Mouse (Mus musculus) MEL (cell line): ENCODE results near the gene Hint2. TPM values are rescaled to one million over a fixed set of nuclear protein-coding genes. Genes with fewer than 3 reads are reported as not detected.

ENCODE experiments used
- polyA plus RNA-seq, 2 experiments: library from polyadenylated mRNA; stranded (reverse) in 1 of 2; unstranded in 1 of 2; fragments of >175 nt in 1 of 2; fragments of >200 nt in 1 of 2; gene quantifications; 2 replicates each; pipeline versions ENCODE4 v1.2.1 to v1.2.4; 2012; ENCODE audit warnings: low replicate concordance in 2 of 2, low read depth in 1 of 2; ENCODE audit not compliant: insufficient read length in 2 of 2, insufficient read depth in 1 of 2, missing spikeins in 1 of 2
- total RNA-seq: library from RNA; depleted of rRNA; stranded (reverse); fragments of 300-350 nt; gene quantifications from 2 replicates; pipeline ENCODE4 v1.2.3, GENCODE M21; 2012; rRNA removed

Hint2 gene
- total and polyA plus RNA-seq, 3 experiments, result 33.2 to 254 (median 46.4) TPM

Other genes with a start within 250 kb of the Hint2 start
- gene Fam166b, start 227.3 kb downstream of the Hint2 start, total RNA-seq, result not detected in 2 replicates
- gene Fam166b, start 227.3 kb downstream of the Hint2 start, polyA plus RNA-seq, result not detected
- 7.6 and 9.1 TPM in 2 replicates for gene Tesk1, start 214.5 kb downstream of the Hint2 start, total RNA-seq
- 10 to 100 TPM in 1 of 2 experiments, not detected in 1; 24.6 TPM for gene Tesk1, start 214.5 kb downstream of the Hint2 start, polyA plus RNA-seq
- 0.52 and 1.3 TPM in 2 replicates for gene Cd72, start 201.8 kb downstream of the Hint2 start, total RNA-seq
- 1 to 10 TPM in 1 of 2 experiments, not detected in 1; 2.4 TPM for gene Cd72, start 201.8 kb downstream of the Hint2 start, polyA plus RNA-seq
- 0.08 TPM in 1 of 2 replicates, not detected in the other for gene Sit1, start 172.7 kb downstream of the Hint2 start, total RNA-seq
- gene Sit1, start 172.7 kb downstream of the Hint2 start, polyA plus RNA-seq, result under 1 TPM in 1 of 2 experiments, not detected in 1; 0.06 TPM
- gene Ccdc107, start 163.6 kb downstream of the Hint2 start, total RNA-seq, result 32.9 and 44.3 TPM in 2 replicates
- gene Ccdc107, start 163.6 kb downstream of the Hint2 start, polyA plus RNA-seq, result 10 to 100 TPM in 1 of 2 experiments, not detected in 1; 56.7 TPM
- gene Arhgef39, start 156.8 kb downstream of the Hint2 start, total RNA-seq, result 26.3 and 26.5 TPM in 2 replicates
- 10 to 100 TPM in 1 of 2 experiments, not detected in 1; 56.7 TPM for gene Arhgef39, start 156.8 kb downstream of the Hint2 start, polyA plus RNA-seq
- gene Car9, start 149.5 kb downstream of the Hint2 start, total RNA-seq, result 0.77 and 1.2 TPM in 2 replicates
- gene Car9, start 149.5 kb downstream of the Hint2 start, polyA plus RNA-seq, result 1 to 10 TPM in 1 of 2 experiments, not detected in 1; 3.3 TPM
- gene Tpm2, start 132.7 kb downstream of the Hint2 start, total RNA-seq, result 0.08 TPM in 1 of 2 replicates, not detected in the other
- not detected for gene Tpm2, start 132.7 kb downstream of the Hint2 start, polyA plus RNA-seq
- gene Creb3, start 94.1 kb downstream of the Hint2 start, total RNA-seq, result 14.9 and 17.1 TPM in 2 replicates
- gene Creb3, start 94.1 kb downstream of the Hint2 start, polyA plus RNA-seq, result 10 to 100 TPM in 1 of 2 experiments, not detected in 1; 21.3 TPM
- gene Tln1, start 93.8 kb downstream of the Hint2 start, total RNA-seq, result 106 and 112 TPM in 2 replicates
- gene Tln1, start 93.8 kb downstream of the Hint2 start, polyA plus RNA-seq, result 100 to 1,000 TPM in 1 of 2 experiments, 10 to 100 TPM in 1; 22.9 to 146 TPM
- 14.3 and 17.1 TPM in 2 replicates for gene Rgp1, start 77.8 kb downstream of the Hint2 start, total RNA-seq
- 10 to 100 TPM in 1 of 2 experiments, not detected in 1; 47.6 TPM for gene Rgp1, start 77.8 kb downstream of the Hint2 start, polyA plus RNA-seq
- 5.7 and 6.2 TPM in 2 replicates for gene Gba2, start 77.6 kb downstream of the Hint2 start, total RNA-seq
- 10 to 100 TPM in 1 of 2 experiments, not detected in 1; 24.9 TPM for gene Gba2, start 77.6 kb downstream of the Hint2 start, polyA plus RNA-seq
- gene Msmp, start 72.0 kb downstream of the Hint2 start, total RNA-seq, result 0.73 and 1.0 TPM in 2 replicates
- 1 to 10 TPM in 1 of 2 experiments, not detected in 1; 2.5 TPM for gene Msmp, start 72.0 kb downstream of the Hint2 start, polyA plus RNA-seq
- 0.27 and 0.49 TPM in 2 replicates for gene Npr2, start 24.5 kb downstream of the Hint2 start, total RNA-seq
- 1 to 10 TPM in 1 of 2 experiments, not detected in 1; 2.3 TPM for gene Npr2, start 24.5 kb downstream of the Hint2 start, polyA plus RNA-seq
- 0.15 and 0.29 TPM in 2 replicates for gene Spag8, start 2.9 kb downstream of the Hint2 start, total RNA-seq
- gene Spag8, start 2.9 kb downstream of the Hint2 start, polyA plus RNA-seq, result under 1 TPM in 1 of 2 experiments, not detected in 1; 0.57 TPM
- gene Tmem8b, start 12.5 kb upstream of the Hint2 start, total RNA-seq, result 0.42 and 0.46 TPM in 2 replicates
- 1 to 10 TPM in 1 of 2 experiments, not detected in 1; 3.6 TPM for gene Tmem8b, start 12.5 kb upstream of the Hint2 start, polyA plus RNA-seq
- gene Fam221b, start 12.7 kb upstream of the Hint2 start, total RNA-seq, result 7.0 and 8.8 TPM in 2 replicates
- under 1 TPM in 1 of 2 experiments, not detected in 1; 0.10 TPM for gene Fam221b, start 12.7 kb upstream of the Hint2 start, polyA plus RNA-seq
- not detected in 2 replicates for gene Olfr70, start 44.3 kb upstream of the Hint2 start, total RNA-seq
- not detected for gene Olfr70, start 44.3 kb upstream of the Hint2 start, polyA plus RNA-seq
- not detected in 2 replicates for gene Olfr71, start 53.8 kb upstream of the Hint2 start, total RNA-seq
- not detected for gene Olfr71, start 53.8 kb upstream of the Hint2 start, polyA plus RNA-seq
- not detected in 2 replicates for gene Hrct1, start 70.7 kb upstream of the Hint2 start, total RNA-seq
- gene Hrct1, start 70.7 kb upstream of the Hint2 start, polyA plus RNA-seq, result not detected
- not detected in 2 replicates for gene Spaar, start 73.6 kb upstream of the Hint2 start, total RNA-seq
- not detected for gene Spaar, start 73.6 kb upstream of the Hint2 start, polyA plus RNA-seq
- gene Olfr159, start 114.5 kb upstream of the Hint2 start, total RNA-seq, result not detected in 2 replicates
- not detected for gene Olfr159, start 114.5 kb upstream of the Hint2 start, polyA plus RNA-seq
- gene Olfr156, start 167.4 kb upstream of the Hint2 start, total RNA-seq, result not detected in 2 replicates
- not detected for gene Olfr156, start 167.4 kb upstream of the Hint2 start, polyA plus RNA-seq
- not detected in 2 replicates for gene Olfr157, start 183.7 kb upstream of the Hint2 start, total RNA-seq
- under 1 TPM in 1 of 2 experiments, not detected in 1; 0.01 TPM for gene Olfr157, start 183.7 kb upstream of the Hint2 start, polyA plus RNA-seq
- not detected in 2 replicates for gene Olfr155, start 195.1 kb upstream of the Hint2 start, total RNA-seq
- gene Olfr155, start 195.1 kb upstream of the Hint2 start, polyA plus RNA-seq, result not detected
- gene Reck, start 219.1 kb upstream of the Hint2 start, total RNA-seq, result 0.12 and 0.13 TPM in 2 replicates
- gene Reck, start 219.1 kb upstream of the Hint2 start, polyA plus RNA-seq, result under 1 TPM in 1 of 2 experiments, not detected in 1; 0.60 TPM